Mouse (Mus musculus): ENCODE results near the gene Ppp4r1. TPM values are rescaled to one million over a fixed set of nuclear protein-coding genes. Genes with fewer than 3 reads are reported as not detected.

Ppp4r1 gene
- 29.9 and 36.9 TPM in 2 replicates for polyA plus RNA-seq (2015; fragmentation: Nextera tagmentation; extraction: Ambion mirVana)

- peak; percentile 85 for ATAC-seq (ENCODE audit: insufficient read depth, low FRiP score, low read depth)
Observed at GRCm38 (mm10) chr17:65782551-65783141, at the start of gene Ppp4r1. TSS of gene Ppp4r1 (plus strand) at chr17:65782573.

GRCm38 (mm10) chr17:65732666-65733065 is 49.7 kb upstream of the Ppp4r1 start:
- Histone ChIP-seq H3K4me1 (no peaks in the 10 kb centered on the region), H3K4me3 (replicated peaks) (no peak overlapping the region), H3K9me3 (no peaks in the 10 kb centered on the region), H3K27ac (no peak overlapping the region), H3K27me3 (replicated peaks) (no peaks in the 10 kb centered on the region), H3K4me2 (no peak overlapping the region), H3K36me3 (no peaks in the 10 kb centered on the region), H3K9ac (no peak overlapping the region)
- no peak for ATAC-seq (ENCODE audit: insufficient read depth, low FRiP score, low read depth)
- 82% methylated on average over 4 of the region's 4 CpGs for WGBS

More at GRCm38 (mm10) chr17:65782551-65783141, at the start of gene Ppp4r1:
- H3K4me1 ChIP-seq: peaks cover 6% of the 10 kb centered on the region
- no peaks in the 10 kb centered on the region for H3K9me3 ChIP-seq
- peak within 1 kb of the TSS; percentile 87 for H3K4me3 ChIP-seq (replicated peaks)
- WGBS: under 1% methylated on average over 56 of the region's 81 CpGs
- no peaks in the 10 kb centered on the region for H3K36me3 ChIP-seq
- H3K27ac ChIP-seq: peak within 1 kb of the TSS; percentile 97
- H3K9ac ChIP-seq: peak within 1 kb of the TSS; percentile 98
- H3K4me2 ChIP-seq: peak within 1 kb of the TSS; percentile 69
- no peaks in the 10 kb centered on the region for H3K27me3 ChIP-seq (replicated peaks)

- Histone ChIP-seq H3K4me2 (no peak overlapping the region), H3K4me3 (replicated peaks) (no peak overlapping the region), H3K4me1 (no peaks in the 10 kb centered on the region)
Observed at GRCm38 (mm10) chr17:65735088-65735487, 47.3 kb upstream of the Ppp4r1 start.

GRCm38 (mm10) chr17:65737175-65737574 is 45.2 kb upstream of the Ppp4r1 start:
- Histone ChIP-seq H3K9me3 (no peaks in the 10 kb centered on the region), H3K4me2 (no peak overlapping the region), H3K4me3 (replicated peaks) (no peak overlapping the region), H3K27me3 (replicated peaks) (no peaks in the 10 kb centered on the region), H3K9ac (no peak overlapping the region), H3K36me3 (no peaks in the 10 kb centered on the region), H3K4me1 (no peaks in the 10 kb centered on the region), H3K27ac (no peak overlapping the region)
- WGBS: 80% methylated on average over 5 of the region's 5 CpGs
- no peak for ATAC-seq (ENCODE audit: insufficient read depth, low FRiP score, low read depth)

More at GRCm38 (mm10) chr17:65735088-65735487, 47.3 kb upstream of the Ppp4r1 start:
- ATAC-seq (ENCODE audit: insufficient read depth, low FRiP score, low read depth): no peak
- 87% methylated on average over 2 of the region's 2 CpGs for WGBS
- Histone ChIP-seq H3K9me3 (no peaks in the 10 kb centered on the region), H3K9ac (no peak overlapping the region), H3K27ac (no peak overlapping the region), H3K36me3 (no peaks in the 10 kb centered on the region), H3K27me3 (replicated peaks) (no peaks in the 10 kb centered on the region)

GRCm38 (mm10) chr17:65737622-65738021 is 44.8 kb upstream of the Ppp4r1 start:
- no peak overlapping the region for H3K4me2 ChIP-seq
- H3K27me3 ChIP-seq (replicated peaks): no peaks in the 10 kb centered on the region
- H3K27ac ChIP-seq: no peak overlapping the region
- H3K36me3 ChIP-seq: no peaks in the 10 kb centered on the region
- no peak for ATAC-seq (ENCODE audit: insufficient read depth, low FRiP score, low read depth)
- H3K4me3 ChIP-seq (replicated peaks): no peak overlapping the region
- 63% methylated on average over 6 of the region's 6 CpGs for whole genome bisulfite sequencing
- no peaks in the 10 kb centered on the region for H3K4me1 ChIP-seq
- no peaks in the 10 kb centered on the region for H3K9me3 ChIP-seq
- no peak overlapping the region for H3K9ac ChIP-seq

GRCm38 (mm10) chr17:65739874-65740725 is 42.3 kb upstream of the Ppp4r1 start:
- H3K4me3 ChIP-seq (replicated peaks): no peak overlapping the region
- no peaks in the 10 kb centered on the region; the same call in 1 of the 2 replicates for H3K36me3 ChIP-seq
- H3K27me3 ChIP-seq (replicated peaks): no peaks in the 10 kb centered on the region
- no peak overlapping the region for H3K27ac ChIP-seq
- H3K4me2 ChIP-seq: no peak overlapping the region
- H3K4me1 ChIP-seq: no peaks in the 10 kb centered on the region
- H3K9me3 ChIP-seq: no peaks in the 10 kb centered on the region
- no peak for ATAC-seq (ENCODE audit: insufficient read depth, low FRiP score, low read depth)
- H3K9ac ChIP-seq: no peak overlapping the region
- WGBS: 82% methylated on average over 15 of the region's 15 CpGs

GRCm38 (mm10) chr17:65741565-65741964 is 40.8 kb upstream of the Ppp4r1 start:
- no peak overlapping the region for H3K4me2 ChIP-seq
- no peaks in the 10 kb centered on the region for H3K4me1 ChIP-seq
- H3K9ac ChIP-seq: no peak overlapping the region
- H3K27me3 ChIP-seq (replicated peaks): no peaks in the 10 kb centered on the region
- ATAC-seq (ENCODE audit: insufficient read depth, low FRiP score, low read depth): no peak
- H3K4me3 ChIP-seq (replicated peaks): no peak overlapping the region
- WGBS: 84% methylated on average over 4 of the region's 4 CpGs
- H3K36me3 ChIP-seq: no peaks in the 10 kb centered on the region; the same call in 1 of the 2 replicates
- H3K9me3 ChIP-seq: no peaks in the 10 kb centered on the region
- no peak overlapping the region for H3K27ac ChIP-seq

- no peaks in the 10 kb centered on the region for H3K27me3 ChIP-seq (replicated peaks)
- H3K4me2 ChIP-seq: no peak overlapping the region
- H3K9ac ChIP-seq: no peak overlapping the region
- H3K9me3 ChIP-seq: no peaks in the 10 kb centered on the region
- H3K27ac ChIP-seq: no peak overlapping the region
- no peaks in the 10 kb centered on the region for H3K4me1 ChIP-seq
- 79% methylated on average over 10 of the region's 10 CpGs for WGBS
- no peak overlapping the region for H3K4me3 ChIP-seq (replicated peaks)
- no peak for ATAC-seq (ENCODE audit: insufficient read depth, low FRiP score, low read depth)
- H3K36me3 ChIP-seq: no peaks in the 10 kb centered on the region; the same call in 1 of the 2 replicates
Observed at GRCm38 (mm10) chr17:65742245-65742905, 40.0 kb upstream of the Ppp4r1 start.

- no peak overlapping the region for H3K27ac ChIP-seq
- no peak overlapping the region for H3K4me3 ChIP-seq (replicated peaks)
- H3K27me3 ChIP-seq (replicated peaks): no peaks in the 10 kb centered on the region
- ATAC-seq (ENCODE audit: insufficient read depth, low FRiP score, low read depth): no peak
- H3K4me1 ChIP-seq: no peaks in the 10 kb centered on the region
- WGBS: 65% methylated on average over 4 of the region's 4 CpGs
- no peak overlapping the region for H3K9ac ChIP-seq
- no peaks in the 10 kb centered on the region; the same call in 1 of the 2 replicates for H3K36me3 ChIP-seq
- no peak overlapping the region for H3K4me2 ChIP-seq
- no peaks in the 10 kb centered on the region for H3K9me3 ChIP-seq
Observed at GRCm38 (mm10) chr17:65742969-65743368, 39.4 kb upstream of the Ppp4r1 start.

GRCm38 (mm10) chr17:65743664-65744330 is 38.6 kb upstream of the Ppp4r1 start:
- no peak overlapping the region for H3K27ac ChIP-seq
- WGBS: 74% methylated on average over 11 of the region's 11 CpGs
- H3K36me3 ChIP-seq: no peaks in the 10 kb centered on the region; the same call in 1 of the 2 replicates
- H3K27me3 ChIP-seq (replicated peaks): no peaks in the 10 kb centered on the region
- H3K4me1 ChIP-seq: no peaks in the 10 kb centered on the region
- ATAC-seq (ENCODE audit: insufficient read depth, low FRiP score, low read depth): no peak
- H3K9ac ChIP-seq: no peak overlapping the region
- H3K9me3 ChIP-seq: no peaks in the 10 kb centered on the region
- no peak overlapping the region for H3K4me2 ChIP-seq
- H3K4me3 ChIP-seq (replicated peaks): no peak overlapping the region

GRCm38 (mm10) chr17:65746314-65746713 is 36.1 kb upstream of the Ppp4r1 start:
- Histone ChIP-seq H3K27me3 (replicated peaks) (no peaks in the 10 kb centered on the region), H3K4me1 (no peaks in the 10 kb centered on the region), H3K27ac (no peak overlapping the region), H3K4me2 (no peak overlapping the region), H3K36me3 (no peaks in the 10 kb centered on the region; the same call in 1 of the 2 replicates), H3K9ac (no peak overlapping the region), H3K4me3 (replicated peaks) (no peak overlapping the region), H3K9me3 (no peaks in the 10 kb centered on the region)
- WGBS: 78% methylated on average over 6 of the region's 6 CpGs
- no peak for ATAC-seq (ENCODE audit: insufficient read depth, low FRiP score, low read depth)

All from stomach, embryonic 15.5 days (tissue).